Mouse (Mus musculus) liver, embryonic 14.5 days (tissue): ENCODE data around the gene Mapk8ip1.

ENCODE experiments used
- CTCF ChIP-seq: IDR thresholded peaks from 2 replicates; pipeline ENCODE4 v1.5.1; 2016; ENCODE audit warnings: antibody characterized with exemption, low read depth, control low read depth
- EP300 ChIP-seq: IDR thresholded peaks from 2 replicates; pipeline ENCODE4 v1.6.1; 2016; ENCODE audit warnings: antibody characterized with exemption, low read depth

DNA sequence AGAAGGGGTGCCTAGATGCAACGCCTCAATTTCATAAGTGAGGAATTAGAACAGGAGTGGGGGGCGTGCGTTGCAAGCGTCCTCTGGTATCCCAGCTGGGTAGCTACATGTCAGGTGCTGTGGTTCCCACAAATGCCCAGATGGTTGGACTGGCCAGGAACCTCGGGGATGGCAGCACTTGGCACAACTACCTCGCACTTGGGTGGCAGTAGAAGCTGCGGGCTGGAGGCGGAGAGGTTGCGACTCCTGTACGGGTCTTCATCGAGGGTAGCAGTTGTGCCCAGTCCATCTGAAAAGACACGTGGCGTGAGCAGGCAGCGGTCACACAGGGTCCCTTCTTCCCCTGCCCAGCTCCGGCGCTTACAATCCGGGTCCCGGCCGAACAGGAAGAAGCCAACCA is 30.7 kb downstream of the Mapk8ip1 start:
- TF ChIP-seq CTCF (no peak), EP300 (no peak)
